Mouse (Mus musculus) hindbrain, embryonic 10.5 days (tissue): ENCODE results near the gene Armcx4. TPM values are rescaled to one million over a fixed set of nuclear protein-coding genes. Genes with fewer than 3 reads are reported as not detected.

Source experiments
- DNase-seq: peaks from one replicate; pipeline ENCODE4 v3.0.0-alpha.2; 2017; ENCODE audit warnings: low spot score
- H3K27ac ChIP-seq: fragments of 300-500 bp; sonication (generic); 2 replicates; pipeline ENCODE4 v1.5.1; 2016; ENCODE audit warnings: mild to moderate bottlenecking, moderate library complexity
- H3K27me3 ChIP-seq: fragments of 300-500 bp; sonication (generic); 2 replicates; pipeline ENCODE4 v1.6.1; 2016; ENCODE audit warnings: mild to moderate bottlenecking; ENCODE audit not compliant: poor library complexity, insufficient read depth, severe bottlenecking
- H3K36me3 ChIP-seq: fragments of 300-500 bp; sonication (generic); 2 replicates; pipeline ENCODE4 v1.6.1; 2016; ENCODE audit warnings: mild to moderate bottlenecking, moderate library complexity
- H3K4me1 ChIP-seq: fragments of 300-500 bp; sonication (generic); replicated peaks from 2 replicates; pipeline ENCODE4 v1.6.1; 2016; ENCODE audit warnings: mild to moderate bottlenecking
- H3K4me3 ChIP-seq: fragments of 300-500 bp; sonication (generic); 2 replicates; pipeline ENCODE4 v1.5.1; 2016; ENCODE audit warnings: mild to moderate bottlenecking, moderate library complexity
- H3K9me3 ChIP-seq: fragments of 300-500 bp; sonication (generic); 2 replicates; pipeline ENCODE4 v1.6.1; 2016; ENCODE audit warnings: mild to moderate bottlenecking, moderate library complexity
- WGBS: fragments of 180-500 bp; shearing (Covaris S2); methylation state at CpG from one replicate; pipeline ENCODE4 v1.1.7; 2016; 5-methylcytosine and 5-hydroxymethylcytosine counted together
- polyA plus RNA-seq: library from polyadenylated mRNA; unstranded; fragments of >200 nt; fragmentation: Nextera tagmentation; extraction: Ambion mirVana; gene quantifications from 2 replicates; pipeline ENCODE4 v1.2.1, GENCODE M21; 2016

The Armcx4 gene
- polyA plus RNA-seq, result 4.2 and 6.4 TPM in 2 replicates

DNA sequence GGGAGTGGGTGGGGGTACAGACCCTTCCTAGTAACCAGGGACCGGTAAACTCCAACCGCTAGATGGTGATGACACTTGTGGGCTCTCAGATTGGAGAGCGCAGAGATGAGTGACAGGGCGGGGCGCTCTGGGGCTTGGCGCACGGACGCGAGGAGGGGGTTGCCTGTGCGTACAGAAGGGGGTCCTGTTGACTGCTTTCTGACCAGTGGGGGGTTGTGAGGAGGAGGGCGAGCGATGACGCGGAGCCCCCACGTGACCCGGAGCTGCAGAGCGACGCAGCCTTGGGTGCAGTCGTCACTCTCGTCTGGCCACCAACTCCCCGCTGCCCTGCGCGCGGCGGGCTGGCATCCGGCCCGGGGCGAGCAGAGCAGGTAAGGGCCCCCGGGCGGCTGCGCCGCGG is at the start of gene Armcx4:
Gene Armcx4, plus strand, starts transcription at position 253 of the 400 bp plus-strand sequence.
- Histone ChIP-seq H3K27me3 (peaks cover 28% of the 10 kb centered on the region), H3K4me1 (peaks cover 14% of the 10 kb centered on the region), H3K9me3 (no peaks in the 10 kb centered on the region), H3K36me3 (peaks cover 33% of the 10 kb centered on the region), H3K4me3 (peak within 1 kb of the TSS; percentile 64), H3K27ac (peak within 1 kb of the TSS; percentile 92)
- 21% methylated on average over 33 of the region's 33 CpGs for WGBS
- peak; percentile 87 for DNase-seq

DNA sequence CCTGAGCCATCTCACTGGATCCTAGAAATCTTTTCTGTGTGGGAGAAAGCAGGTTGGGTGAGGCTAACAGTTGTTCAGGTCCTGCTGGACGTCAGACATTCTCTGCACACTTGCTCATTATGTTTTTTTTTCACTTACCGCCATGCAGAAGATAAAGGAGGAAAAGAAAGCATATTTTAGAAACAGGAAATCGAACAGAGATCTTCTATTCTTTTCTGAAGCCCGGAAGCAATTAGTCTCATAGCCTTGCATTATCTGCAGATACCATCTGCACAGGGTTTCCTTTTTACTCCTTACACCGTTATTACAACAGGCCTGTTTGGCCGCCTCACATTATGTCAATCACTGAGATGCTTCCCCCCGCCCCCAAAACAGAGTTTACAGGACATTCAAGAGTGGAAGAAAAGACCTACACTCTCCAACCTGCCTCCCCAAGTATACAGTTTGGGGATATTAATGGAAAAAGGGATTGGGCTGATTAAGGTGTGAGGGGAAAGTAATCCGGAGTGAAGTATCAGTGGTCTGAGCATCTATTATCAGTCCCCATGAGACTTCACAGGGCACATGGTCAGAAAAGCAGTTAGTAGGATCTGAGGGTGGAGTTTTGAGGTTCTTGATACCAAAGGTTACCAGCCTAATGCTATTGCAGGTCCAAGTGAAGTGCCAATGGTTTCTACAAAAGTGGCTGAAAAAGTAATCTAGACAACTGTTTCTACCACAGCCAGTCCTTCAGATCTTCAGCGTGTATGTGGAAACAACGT is 45.1 kb upstream of the Armcx4 start:
- H3K4me1 ChIP-seq, result no peaks in the 10 kb centered on the region
- no peak overlapping the region for H3K4me3 ChIP-seq
- no peaks in the 10 kb centered on the region for H3K9me3 ChIP-seq
- WGBS, result 78% methylated on average over 10 of the region's 10 CpGs
- H3K27me3 ChIP-seq, result no peaks in the 10 kb centered on the region
- no peak overlapping the region for H3K27ac ChIP-seq
- no peaks in the 10 kb centered on the region for H3K36me3 ChIP-seq
- DNase-seq, result no peak

DNA sequence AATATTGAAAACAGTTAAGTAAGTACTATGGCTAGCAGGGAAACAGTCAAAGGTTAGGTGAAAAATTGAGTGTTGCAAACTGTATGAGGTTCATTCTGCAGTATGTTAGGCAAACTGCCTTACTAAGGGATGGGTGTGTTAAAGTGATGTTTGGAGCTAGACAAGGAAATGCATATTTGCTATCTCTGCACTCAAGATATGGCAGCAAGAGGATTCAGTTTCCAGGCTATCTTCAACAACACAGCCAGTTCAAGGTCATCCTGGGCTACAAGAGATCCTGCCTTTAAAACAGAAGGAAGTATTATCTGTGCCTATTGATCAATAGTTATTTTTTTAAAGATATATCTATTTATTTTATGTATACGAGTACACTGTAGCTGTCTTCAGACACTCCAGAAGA is 40.0 kb upstream of the Armcx4 start:
- Histone ChIP-seq H3K4me3 (no peak overlapping the region), H3K4me1 (no peaks in the 10 kb centered on the region), H3K27me3 (no peaks in the 10 kb centered on the region), H3K9me3 (no peaks in the 10 kb centered on the region), H3K36me3 (no peaks in the 10 kb centered on the region), H3K27ac (no peak overlapping the region)
- DNase-seq, result no peak
- WGBS, result 82% methylated on average over 1 of the region's 1 CpGs

DNA sequence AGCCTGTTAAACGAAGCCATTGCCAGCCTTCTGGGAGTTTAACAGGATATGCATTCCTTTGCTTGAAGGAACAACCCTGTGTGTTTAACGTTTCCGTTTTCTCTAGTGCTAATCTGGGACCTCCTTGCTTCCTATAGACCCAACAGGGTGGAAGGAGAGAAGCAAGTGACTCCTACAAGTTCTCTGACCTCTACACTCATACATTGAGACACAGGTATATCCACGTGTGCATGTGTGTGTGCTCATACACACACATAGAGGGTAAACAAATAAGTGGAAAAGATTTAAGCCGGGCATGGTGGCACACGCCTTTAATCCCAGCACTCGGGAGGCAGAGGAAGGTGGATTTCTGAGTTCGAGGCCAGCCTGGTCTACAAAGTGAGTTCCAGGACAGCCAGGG is 38.9 kb upstream of the Armcx4 start:
- Histone ChIP-seq H3K36me3 (no peaks in the 10 kb centered on the region), H3K27me3 (no peaks in the 10 kb centered on the region), H3K4me1 (no peaks in the 10 kb centered on the region), H3K27ac (no peak overlapping the region), H3K4me3 (no peak overlapping the region), H3K9me3 (no peaks in the 10 kb centered on the region)
- 71% methylated on average over 8 of the region's 8 CpGs for WGBS
- DNase-seq, result no peak

DNA sequence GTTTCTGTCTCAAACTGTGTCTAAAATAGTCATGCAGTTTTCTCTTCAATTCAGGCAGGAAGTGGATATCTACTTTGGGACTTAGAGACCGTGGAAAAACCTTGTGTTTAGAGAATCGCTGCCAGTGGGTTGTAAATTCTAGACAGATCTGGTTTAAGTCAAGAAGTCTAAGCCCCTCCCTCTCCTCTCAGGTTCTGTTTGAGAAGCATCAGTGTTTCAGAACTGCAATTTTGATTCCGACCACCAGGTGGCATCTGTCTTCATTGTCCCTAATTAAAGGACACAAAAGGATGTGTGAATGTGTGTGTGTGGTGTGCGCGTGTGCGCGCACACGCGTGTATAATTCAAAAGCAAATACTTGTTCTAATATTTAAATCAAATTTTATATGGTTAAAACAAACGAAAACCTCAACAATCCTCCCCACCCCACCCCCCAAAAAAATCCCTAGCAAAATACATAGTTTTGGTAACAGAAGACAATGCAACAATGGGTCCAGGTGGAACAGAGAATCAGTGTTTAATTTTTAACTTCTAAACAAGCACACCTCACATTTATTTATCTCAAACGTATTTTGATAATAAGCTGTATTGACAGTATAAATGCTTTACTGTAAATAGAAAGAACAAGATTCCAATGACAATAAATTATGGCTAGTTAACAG is 38.2 kb upstream of the Armcx4 start:
- peak; percentile 78 for DNase-seq
- WGBS, result 20% methylated on average over 11 of the region's 11 CpGs
- H3K27ac ChIP-seq, result no peak overlapping the region
- H3K4me1 ChIP-seq, result no peaks in the 10 kb centered on the region
- H3K27me3 ChIP-seq, result no peaks in the 10 kb centered on the region
- H3K4me3 ChIP-seq, result no peak overlapping the region
- H3K36me3 ChIP-seq, result no peaks in the 10 kb centered on the region
- H3K9me3 ChIP-seq, result no peaks in the 10 kb centered on the region

DNA sequence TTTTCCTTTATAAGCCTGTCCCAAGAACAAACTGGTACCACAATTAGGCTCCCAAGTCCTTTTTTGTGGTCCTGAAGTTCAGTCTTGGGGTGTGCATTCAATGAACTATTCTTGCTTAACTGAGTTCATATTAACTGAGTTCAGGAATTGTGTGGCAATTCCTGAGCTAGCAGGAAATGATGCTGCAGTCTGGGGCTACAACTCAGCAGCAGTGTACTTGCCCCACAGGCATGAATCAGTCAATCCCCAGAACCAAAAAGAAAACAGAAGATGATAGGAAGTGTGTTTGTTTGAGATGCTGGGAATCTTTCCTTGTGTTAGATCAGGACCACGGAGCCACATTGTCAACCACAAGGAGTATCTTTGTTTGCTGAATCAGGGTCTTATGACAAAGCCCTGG is 34.3 kb upstream of the Armcx4 start:
- H3K4me3 ChIP-seq, result no peak overlapping the region
- 91% methylated on average over 1 of the region's 1 CpGs for WGBS
- DNase-seq, result no peak
- no peaks in the 10 kb centered on the region for H3K27me3 ChIP-seq
- H3K27ac ChIP-seq, result no peak overlapping the region
- no peaks in the 10 kb centered on the region for H3K4me1 ChIP-seq
- no peaks in the 10 kb centered on the region for H3K36me3 ChIP-seq
- no peaks in the 10 kb centered on the region for H3K9me3 ChIP-seq

DNA sequence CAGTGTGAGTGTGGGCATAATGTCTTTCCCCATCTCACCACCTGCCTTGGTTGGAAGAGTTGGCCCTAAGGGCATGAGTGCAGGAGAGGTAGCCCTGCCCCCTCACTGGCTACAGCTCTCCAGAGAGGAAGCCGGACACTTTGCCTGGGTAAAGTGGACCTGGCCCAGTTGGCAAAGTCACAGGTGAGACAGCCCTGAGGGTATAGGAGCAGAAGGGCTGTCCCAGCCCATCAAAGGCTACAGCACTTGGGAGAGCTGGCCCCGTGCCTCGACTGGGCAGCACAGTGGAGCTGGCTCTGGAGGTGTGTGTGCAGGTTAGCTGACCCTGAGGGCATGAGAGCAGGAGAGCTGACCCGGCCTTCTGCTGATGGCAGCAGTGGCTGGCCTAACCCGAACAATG is 24.7 kb upstream of the Armcx4 start:
- Histone ChIP-seq H3K27ac (no peak overlapping the region), H3K4me3 (no peak overlapping the region), H3K27me3 (peaks cover 18% of the 10 kb centered on the region), H3K36me3 (no peaks in the 10 kb centered on the region), H3K4me1 (no peaks in the 10 kb centered on the region), H3K9me3 (no peaks in the 10 kb centered on the region)
- 84% methylated on average over 5 of the region's 5 CpGs for WGBS
- DNase-seq, result no peak

DNA sequence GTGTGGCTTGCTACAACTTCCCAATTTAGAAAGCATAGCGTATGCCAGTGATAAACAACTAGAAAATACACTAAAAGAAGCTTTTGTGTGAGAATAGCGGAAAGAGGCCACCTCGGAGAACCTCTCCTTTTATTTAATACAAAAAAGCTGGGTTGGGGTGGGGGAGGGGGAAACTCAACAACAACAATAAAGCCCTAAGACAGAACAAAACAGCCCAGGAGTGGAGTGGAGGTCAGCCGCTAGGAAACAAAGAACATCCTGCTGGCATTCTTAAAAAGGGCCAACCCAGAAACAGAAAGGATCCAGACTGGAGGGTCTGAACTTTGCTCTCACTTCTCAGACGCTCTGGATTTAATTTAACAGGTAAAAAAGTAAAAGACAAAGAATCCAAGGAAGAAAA is 11.3 kb upstream of the Armcx4 start:
- Histone ChIP-seq H3K9me3 (no peaks in the 10 kb centered on the region), H3K36me3 (no peaks in the 10 kb centered on the region), H3K4me3 (no peak overlapping the region), H3K4me1 (peaks cover 15% of the 10 kb centered on the region), H3K27me3 (no peaks in the 10 kb centered on the region), H3K27ac (peak overlapping the region; percentile 70)
- peak; percentile 35 for DNase-seq
- 13% methylated on average over 5 of the region's 5 CpGs for WGBS

DNA sequence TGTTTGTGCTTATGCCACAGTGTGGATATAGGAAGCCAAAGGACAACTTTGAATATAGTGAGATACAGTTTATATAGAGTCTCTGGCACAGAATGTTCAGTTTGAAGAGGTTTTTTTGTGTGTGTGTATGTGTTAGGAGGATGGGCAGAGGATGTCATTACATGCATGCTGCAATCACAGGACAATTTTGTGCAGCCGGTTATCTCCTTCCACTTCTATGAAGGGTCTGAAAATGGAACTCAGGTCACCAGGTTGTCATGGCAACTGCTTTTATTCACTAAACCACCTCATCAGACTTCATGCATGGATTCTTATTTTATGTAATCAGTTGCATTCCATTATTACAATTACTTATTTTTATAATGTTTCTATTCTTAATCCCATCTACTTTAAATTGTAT is 10.4 kb upstream of the Armcx4 start:
- H3K4me1 ChIP-seq, result peaks cover 15% of the 10 kb centered on the region
- H3K27ac ChIP-seq, result peak overlapping the region; percentile 70
- 48% methylated on average over 1 of the region's 1 CpGs for WGBS
- H3K9me3 ChIP-seq, result no peaks in the 10 kb centered on the region
- no peaks in the 10 kb centered on the region for H3K36me3 ChIP-seq
- DNase-seq, result no peak
- H3K27me3 ChIP-seq, result no peaks in the 10 kb centered on the region
- no peak overlapping the region for H3K4me3 ChIP-seq

DNA sequence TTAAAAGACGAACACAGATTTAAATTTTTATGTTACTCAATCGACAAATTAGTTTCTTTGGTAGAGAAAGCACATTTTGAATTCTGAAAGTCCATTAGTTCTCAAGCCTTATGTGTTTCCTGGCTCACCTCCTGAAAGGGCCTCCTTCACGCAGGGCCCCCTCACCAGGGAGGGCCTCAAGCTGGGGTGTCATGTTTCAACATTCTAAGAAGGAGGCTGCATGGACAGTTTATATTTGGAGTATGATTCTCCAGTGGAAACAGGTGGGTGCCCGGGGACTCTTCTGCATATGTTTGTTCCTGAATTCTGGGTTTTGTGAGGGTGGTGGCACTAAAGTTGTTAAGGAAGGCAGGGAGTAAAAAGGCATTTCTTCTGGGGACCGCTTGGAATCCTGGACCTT is 1.4 kb upstream of the Armcx4 start:
- peak; percentile 14 for DNase-seq
- H3K27me3 ChIP-seq, result peaks cover 20% of the 10 kb centered on the region
- peak overlapping the region; percentile 92 for H3K27ac ChIP-seq
- peaks cover 20% of the 10 kb centered on the region for H3K36me3 ChIP-seq
- WGBS, result 38% methylated on average over 5 of the region's 5 CpGs
- no peaks in the 10 kb centered on the region for H3K9me3 ChIP-seq
- peaks cover 14% of the 10 kb centered on the region for H3K4me1 ChIP-seq
- peak overlapping the region; percentile 64 for H3K4me3 ChIP-seq

DNA sequence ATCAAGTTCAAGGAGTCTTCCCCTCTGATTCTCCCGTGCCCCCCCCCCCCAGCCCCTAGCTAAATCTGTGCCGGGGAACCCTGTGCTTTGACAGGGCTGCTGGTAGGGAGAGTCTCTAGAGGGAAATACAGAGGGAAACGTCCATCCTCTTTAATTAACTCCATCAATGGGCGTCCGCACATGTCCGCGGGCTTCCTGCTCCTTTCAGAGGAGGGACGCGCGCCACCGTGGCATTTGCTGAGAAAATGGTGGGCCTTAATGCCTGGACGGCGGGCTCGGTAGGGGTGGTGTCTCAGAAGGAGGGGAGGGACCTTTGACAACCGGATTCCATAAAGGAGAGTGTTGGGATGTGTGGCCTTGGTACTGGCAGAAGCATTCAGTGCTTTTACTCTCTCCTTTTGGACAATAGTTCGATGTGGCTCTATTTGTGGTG is 436 bp downstream of the Armcx4 start:
- Histone ChIP-seq H3K36me3 (peaks cover 38% of the 10 kb centered on the region), H3K4me1 (peaks cover 14% of the 10 kb centered on the region), H3K9me3 (no peaks in the 10 kb centered on the region), H3K4me3 (peak overlapping the region; percentile 64), H3K27ac (peak overlapping the region; percentile 92), H3K27me3 (peaks cover 28% of the 10 kb centered on the region)
- DNase-seq, result peak; percentile 54
- 18% methylated on average over 16 of the region's 16 CpGs for WGBS

DNA sequence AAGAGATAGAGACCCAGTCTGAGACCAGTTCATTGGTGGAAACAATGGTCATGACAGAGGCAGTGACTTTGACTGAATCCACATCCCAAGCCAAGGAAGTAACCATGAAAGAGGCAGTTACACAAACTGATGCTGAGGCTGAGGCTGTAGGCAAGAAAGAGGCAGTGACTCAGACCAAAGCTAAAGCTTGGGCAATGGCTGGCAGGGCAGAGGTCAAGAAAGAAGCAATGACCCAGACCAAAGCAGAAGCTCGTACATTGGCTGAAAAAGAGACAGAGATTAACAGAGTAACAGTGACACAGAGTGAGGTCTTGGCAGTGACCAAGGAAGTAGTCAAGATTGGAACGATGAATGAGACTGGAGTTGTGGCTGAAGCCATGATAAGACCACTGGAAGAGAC is 3.4 kb downstream of the Armcx4 start:
- peaks cover 44% of the 10 kb centered on the region for H3K27me3 ChIP-seq
- H3K27ac ChIP-seq, result no peak overlapping the region
- no peak overlapping the region for H3K4me3 ChIP-seq
- no peak for DNase-seq
- peaks cover 67% of the 10 kb centered on the region for H3K36me3 ChIP-seq
- H3K9me3 ChIP-seq, result no peaks in the 10 kb centered on the region
- 78% methylated on average over 2 of the region's 2 CpGs for WGBS
- H3K4me1 ChIP-seq, result peaks cover 14% of the 10 kb centered on the region

DNA sequence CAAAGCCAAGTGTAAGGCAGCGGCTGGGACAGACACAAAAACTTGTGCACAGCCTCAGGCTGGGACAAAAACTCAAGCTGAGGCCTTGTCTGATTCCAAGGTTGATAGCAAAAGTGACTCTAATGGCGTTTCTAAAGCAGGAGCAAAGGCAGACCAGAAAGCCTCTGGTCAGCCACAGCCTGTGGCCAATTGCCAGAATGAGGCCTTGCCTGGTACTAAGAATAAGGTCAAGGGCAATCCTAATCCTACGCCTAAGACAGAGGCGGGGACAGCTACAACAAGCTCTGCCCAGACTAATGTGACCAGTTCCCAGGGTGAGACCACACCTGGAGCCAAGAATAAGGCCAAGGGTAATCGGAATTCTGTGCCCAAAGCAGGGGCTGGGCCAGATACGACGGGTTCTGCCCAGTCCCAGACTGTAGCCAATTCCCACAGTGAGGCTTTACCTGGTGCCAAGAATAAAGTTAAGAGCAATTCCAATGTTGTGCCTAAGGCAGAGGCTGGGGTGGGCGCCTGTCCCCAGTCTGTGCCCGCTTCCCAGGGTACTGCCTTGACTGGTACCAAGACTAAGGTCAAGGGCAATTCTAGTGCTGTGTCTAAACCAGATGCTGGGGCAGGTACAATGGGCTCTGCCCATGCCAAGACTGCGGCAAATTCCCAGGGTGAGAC is 4.7 kb downstream of the Armcx4 start:
- WGBS, result 91% methylated on average over 10 of the region's 10 CpGs
- Histone ChIP-seq H3K27me3 (peaks cover 47% of the 10 kb centered on the region), H3K36me3 (peaks cover 80% of the 10 kb centered on the region), H3K4me1 (peaks cover 5% of the 10 kb centered on the region), H3K27ac (no peak overlapping the region), H3K4me3 (no peak overlapping the region), H3K9me3 (no peaks in the 10 kb centered on the region)
- DNase-seq, result no peak
